Mouse (Mus musculus): Measurements from ENCODE around the gene Nagk.

Nagk gene

DNA sequence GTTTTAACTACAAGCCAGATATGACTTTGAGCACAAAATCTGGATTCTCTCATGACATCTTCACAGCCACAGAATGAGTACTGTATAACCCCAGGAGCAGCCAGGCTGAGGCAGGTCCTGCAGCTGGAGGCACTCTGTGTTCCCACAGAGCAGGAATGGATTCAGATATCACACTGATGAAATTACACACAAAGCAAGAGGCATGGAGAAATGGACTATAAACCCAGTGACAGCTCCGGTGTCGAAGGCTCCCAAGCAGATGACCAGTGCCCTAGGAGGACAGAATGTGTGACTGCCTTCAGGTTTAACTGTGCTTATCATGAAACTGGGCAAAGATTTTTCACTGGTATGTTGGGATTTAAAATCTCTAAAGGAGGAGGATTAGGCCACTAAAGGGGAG, 51.4 kb downstream of the Nagk start:
- TF ChIP-seq NANOG (IDR thresholded peaks at IDR 0.05; ENCODE audit: borderline replicate concordance, low read length), result no peak
- no peak for TF ChIP-seq CTCF (conservative IDR thresholded peaks at IDR 0.05; ENCODE audit: low read length)
- no peak for TF ChIP-seq POU5F1 (IDR thresholded peaks at IDR 0.05; ENCODE audit: borderline replicate concordance, low read length)
- Histone ChIP-seq H3K4me1 (replicated peaks; ENCODE audit: low read depth, low read length) (peaks cover 7% of the 10 kb centered on the region; the same call in 1 of the 2 replicates), H3K36me3 (ENCODE audit: insufficient read depth, low read length) (no peaks in the 10 kb centered on the region), H3K9me3 (ENCODE audit: low read length) (no peaks in the 10 kb centered on the region), H3K4me3 (replicated peaks; ENCODE audit: low read length) (no peak overlapping the region), H3K27me3 (ENCODE audit: insufficient read depth, low read length) (no peaks in the 10 kb centered on the region; the same call in 1 of the 2 replicates)

DNA sequence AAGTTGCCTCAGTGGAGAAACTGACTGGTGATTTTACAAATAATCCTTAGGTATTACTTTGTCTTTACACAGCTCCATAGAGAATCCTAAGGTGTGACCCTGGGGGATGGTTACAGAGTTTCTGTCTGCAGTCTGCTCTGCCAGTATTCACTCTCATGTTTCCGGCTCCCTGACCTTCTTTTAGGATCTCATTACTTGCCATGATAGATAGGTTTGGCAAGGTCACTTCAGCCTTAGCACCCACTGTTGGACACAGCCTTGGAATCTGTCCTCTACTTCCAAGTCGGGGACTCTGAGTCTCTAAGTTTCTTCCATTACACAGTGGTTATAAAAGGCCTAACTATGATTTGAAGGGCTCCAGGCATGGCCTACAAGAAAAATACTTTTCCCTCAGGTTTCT, 54.7 kb downstream of the Nagk start:
- Histone ChIP-seq H3K4me1 (replicated peaks; ENCODE audit: low read depth, low read length) (peaks cover 12% of the 10 kb centered on the region), H3K9me3 (ENCODE audit: low read length) (no peaks in the 10 kb centered on the region), H3K4me3 (replicated peaks; ENCODE audit: low read length) (no peak overlapping the region), H3K36me3 (ENCODE audit: insufficient read depth, low read length) (no peaks in the 10 kb centered on the region), H3K27me3 (ENCODE audit: insufficient read depth, low read length) (no peaks in the 10 kb centered on the region)
- no peak for TF ChIP-seq NANOG (IDR thresholded peaks at IDR 0.05; ENCODE audit: borderline replicate concordance, low read length)
